Comparison of ENCODE assay signal across 14 mouse cellular contexts in the genomic region with DNA sequence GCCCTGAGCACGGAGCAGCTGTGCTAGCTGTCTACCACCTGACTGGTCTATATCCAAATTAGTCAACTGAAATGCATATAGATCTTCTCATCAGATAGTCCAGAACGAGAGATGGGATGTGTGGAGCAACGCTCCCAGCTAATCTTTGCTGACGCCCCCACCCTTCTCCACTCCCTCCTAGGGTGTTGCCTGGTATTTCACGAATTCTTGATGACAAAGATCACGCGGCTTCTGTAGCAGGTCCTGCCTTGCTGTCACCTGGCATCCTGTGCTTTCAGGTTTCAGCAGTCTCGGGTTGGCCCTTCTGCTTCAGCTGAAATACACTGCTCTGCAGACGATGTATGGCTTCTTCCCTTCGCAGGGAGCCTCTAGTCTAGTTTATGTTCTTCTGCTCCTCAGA.
"Had no signal": no experiment of that assay in that cellular context is flagged by ENCODE, and none has a peak within 500 bp of the region (broad histone marks: within the 10 kb centered on the region; RNA-seq: fewer than 3 reads in every experiment).

No protein-coding gene starts in this region.

- H3K4me3 ChIP-seq: megakaryocyte, embryonic 14.5 days; midbrain, embryonic 12.5 days had no signal

- H3K9me3 ChIP-seq: megakaryocyte, embryonic 14.5 days; midbrain, embryonic 12.5 days had no signal

- H3K9ac ChIP-seq: liver, embryonic 14.5 days; midbrain, embryonic 12.5 days had no signal

- H3K4me2 ChIP-seq: midbrain, embryonic 12.5 days had no signal

- DNase-seq: kidney, adult 11 months; kidney, adult 9 months; kidney, postnatal 36 days; left cerebral cortex, postnatal 4 days; liver; lung, adult 18-20 months; right cerebral cortex, adult 18-20 months; right cerebral cortex, postnatal 25 days; thymus, postnatal 36 days had no signal

- H3K27me3 ChIP-seq: megakaryocyte, embryonic 14.5 days; midbrain, embryonic 12.5 days had no signal

- H3K27ac ChIP-seq: kidney, postnatal 0 days; liver, embryonic 14.5 days; macrophage; midbrain, embryonic 12.5 days had no signal

- H3K4me1 ChIP-seq: megakaryocyte, embryonic 14.5 days had no signal
